Mouse (Mus musculus): Measurements from ENCODE around the gene Ttc9. TPM values are rescaled to one million over a fixed set of nuclear protein-coding genes. Genes with fewer than 3 reads are reported as not detected.

Ttc9 gene
- polyA plus RNA-seq, 1 experiment: 25.4 TPM

GRCm38 (mm10) chr12:81616980-81617379, 14.1 kb upstream of the Ttc9 start:
- Histone ChIP-seq H3K4me3 (ENCODE audit: control insufficient read depth, low read depth, low read length) (no peak overlapping the region), H3K27me3 (ENCODE audit: control insufficient read depth, insufficient read depth, low read length) (no peaks in the 10 kb centered on the region), H3K27ac (ENCODE audit: control insufficient read depth, insufficient read depth, low read depth, low read length) (no peak overlapping the region), H3K4me1 (ENCODE audit: control insufficient read depth, insufficient read depth, low read length) (no peaks in the 10 kb centered on the region), H3K36me3 (ENCODE audit: control insufficient read depth, insufficient read depth, low read length) (no peaks in the 10 kb centered on the region)
- TF ChIP-seq POLR2A (IDR thresholded peaks at IDR 0.05; ENCODE audit: control insufficient read depth, low read depth, low read length) (no peak), CTCF (IDR thresholded peaks at IDR 0.05; ENCODE audit: control insufficient read depth, insufficient read depth, insufficient replicate concordance, low read depth, low read length) (no peak)

- Histone ChIP-seq H3K27ac (ENCODE audit: control insufficient read depth, insufficient read depth, low read depth, low read length) (no peak overlapping the region), H3K27me3 (ENCODE audit: control insufficient read depth, insufficient read depth, low read length) (no peaks in the 10 kb centered on the region), H3K36me3 (ENCODE audit: control insufficient read depth, insufficient read depth, low read length) (no peaks in the 10 kb centered on the region), H3K4me1 (ENCODE audit: control insufficient read depth, insufficient read depth, low read length) (no peaks in the 10 kb centered on the region), H3K4me3 (ENCODE audit: control insufficient read depth, low read depth, low read length) (no peak overlapping the region)
- TF ChIP-seq CTCF (IDR thresholded peaks at IDR 0.05; ENCODE audit: control insufficient read depth, insufficient read depth, insufficient replicate concordance, low read depth, low read length): peak; percentile 65; the same call in 1 of the 2 replicates
- no peak for TF ChIP-seq POLR2A (IDR thresholded peaks at IDR 0.05; ENCODE audit: control insufficient read depth, low read depth, low read length)
Measured at GRCm38 (mm10) chr12:81619302-81619701, 11.7 kb upstream of the Ttc9 start.

- H3K36me3 ChIP-seq (ENCODE audit: control insufficient read depth, insufficient read depth, low read length): no peaks in the 10 kb centered on the region
- no peak overlapping the region; the same call in 1 of the 2 replicates for H3K4me3 ChIP-seq (ENCODE audit: control insufficient read depth, low read depth, low read length)
- no peaks in the 10 kb centered on the region for H3K27me3 ChIP-seq (ENCODE audit: control insufficient read depth, insufficient read depth, low read length)
- no peak for TF ChIP-seq CTCF (IDR thresholded peaks at IDR 0.05; ENCODE audit: control insufficient read depth, insufficient read depth, insufficient replicate concordance, low read depth, low read length)
- no peak for TF ChIP-seq POLR2A (IDR thresholded peaks at IDR 0.05; ENCODE audit: control insufficient read depth, low read depth, low read length)
- no peak overlapping the region for H3K27ac ChIP-seq (ENCODE audit: control insufficient read depth, insufficient read depth, low read depth, low read length)
- H3K4me1 ChIP-seq (ENCODE audit: control insufficient read depth, insufficient read depth, low read length): no peaks in the 10 kb centered on the region
Measured at GRCm38 (mm10) chr12:81623377-81623776, 7.7 kb upstream of the Ttc9 start.

- H3K36me3 ChIP-seq (ENCODE audit: control insufficient read depth, insufficient read depth, low read length): no peaks in the 10 kb centered on the region
- TF ChIP-seq CTCF (IDR thresholded peaks at IDR 0.05; ENCODE audit: control insufficient read depth, insufficient read depth, insufficient replicate concordance, low read depth, low read length) (no peak), POLR2A (IDR thresholded peaks at IDR 0.05; ENCODE audit: control insufficient read depth, low read depth, low read length) (no peak)
- H3K27me3 ChIP-seq (ENCODE audit: control insufficient read depth, insufficient read depth, low read length): no peaks in the 10 kb centered on the region
- no peak overlapping the region for H3K27ac ChIP-seq (ENCODE audit: control insufficient read depth, insufficient read depth, low read depth, low read length)
- H3K4me3 ChIP-seq (ENCODE audit: control insufficient read depth, low read depth, low read length): no peak overlapping the region
- H3K4me1 ChIP-seq (ENCODE audit: control insufficient read depth, insufficient read depth, low read length): peaks cover 2% of the 10 kb centered on the region; the same call in 1 of the 2 replicates
Measured at GRCm38 (mm10) chr12:81626226-81626861, 4.7 kb upstream of the Ttc9 start.

- H3K36me3 ChIP-seq (ENCODE audit: control insufficient read depth, insufficient read depth, low read length): no peaks in the 10 kb centered on the region
- TF ChIP-seq CTCF (IDR thresholded peaks at IDR 0.05; ENCODE audit: control insufficient read depth, insufficient read depth, insufficient replicate concordance, low read depth, low read length): no peak
- TF ChIP-seq POLR2A (IDR thresholded peaks at IDR 0.05; ENCODE audit: control insufficient read depth, low read depth, low read length): no peak
- no peaks in the 10 kb centered on the region for H3K27me3 ChIP-seq (ENCODE audit: control insufficient read depth, insufficient read depth, low read length)
- H3K4me1 ChIP-seq (ENCODE audit: control insufficient read depth, insufficient read depth, low read length): peaks cover 7% of the 10 kb centered on the region; the same call in 1 of the 2 replicates
- no peak overlapping the region for H3K27ac ChIP-seq (ENCODE audit: control insufficient read depth, insufficient read depth, low read depth, low read length)
- H3K4me3 ChIP-seq (ENCODE audit: control insufficient read depth, low read depth, low read length): no peak overlapping the region
Measured at GRCm38 (mm10) chr12:81627426-81627825, 3.6 kb upstream of the Ttc9 start.

GRCm38 (mm10) chr12:81628091-81628490, 3.0 kb upstream of the Ttc9 start:
- Histone ChIP-seq H3K27me3 (ENCODE audit: control insufficient read depth, insufficient read depth, low read length) (no peaks in the 10 kb centered on the region), H3K4me3 (ENCODE audit: control insufficient read depth, low read depth, low read length) (no peak overlapping the region), H3K4me1 (ENCODE audit: control insufficient read depth, insufficient read depth, low read length) (peaks cover 9% of the 10 kb centered on the region), H3K36me3 (ENCODE audit: control insufficient read depth, insufficient read depth, low read length) (no peaks in the 10 kb centered on the region), H3K27ac (ENCODE audit: control insufficient read depth, insufficient read depth, low read depth, low read length) (no peak overlapping the region)
- no peak for TF ChIP-seq POLR2A (IDR thresholded peaks at IDR 0.05; ENCODE audit: control insufficient read depth, low read depth, low read length)
- TF ChIP-seq CTCF (IDR thresholded peaks at IDR 0.05; ENCODE audit: control insufficient read depth, insufficient read depth, insufficient replicate concordance, low read depth, low read length): no peak

- Histone ChIP-seq H3K27me3 (ENCODE audit: control insufficient read depth, insufficient read depth, low read length) (no peaks in the 10 kb centered on the region), H3K36me3 (ENCODE audit: control insufficient read depth, insufficient read depth, low read length) (no peaks in the 10 kb centered on the region), H3K4me3 (ENCODE audit: control insufficient read depth, low read depth, low read length) (peak overlapping the region; percentile 87), H3K4me1 (ENCODE audit: control insufficient read depth, insufficient read depth, low read length) (peaks cover 9% of the 10 kb centered on the region), H3K27ac (ENCODE audit: control insufficient read depth, insufficient read depth, low read depth, low read length) (no peak overlapping the region)
- TF ChIP-seq POLR2A (IDR thresholded peaks at IDR 0.05; ENCODE audit: control insufficient read depth, low read depth, low read length) (no peak), CTCF (IDR thresholded peaks at IDR 0.05; ENCODE audit: control insufficient read depth, insufficient read depth, insufficient replicate concordance, low read depth, low read length) (no peak)
Measured at GRCm38 (mm10) chr12:81630520-81630914, 532 bp upstream of the Ttc9 start.
